Mouse (Mus musculus) forebrain, embryonic 12.5 days (tissue): Measurements from ENCODE around the gene Snx29. TPM values are rescaled to one million over a fixed set of nuclear protein-coding genes. Genes with fewer than 3 reads are reported as not detected.

ENCODE experiments used
- ATAC-seq: fragments of 200-750 bp; cut with Nextera tagmentation; 2 replicates; pipeline ENCODE4 v1.8.0; 2017; ENCODE audit warnings: moderate TSS enrichment; ENCODE audit not compliant: low FRiP score
- H3K27ac ChIP-seq: fragments of 300-500 bp; sonication (generic); 2 replicates; pipeline ENCODE4 v1.5.1; 2016; ENCODE audit warnings: mild to moderate bottlenecking
- H3K27me3 ChIP-seq: fragments of 300-500 bp; sonication (generic); 2 replicates; pipeline ENCODE4 v1.6.1; 2016; ENCODE audit warnings: mild to moderate bottlenecking
- H3K36me3 ChIP-seq: fragments of 300-500 bp; sonication (generic); replicated peaks from 2 replicates; pipeline ENCODE4 v1.6.1; 2016; ENCODE audit warnings: mild to moderate bottlenecking
- H3K4me1 ChIP-seq: fragments of 300-500 bp; sonication (generic); 2 replicates; pipeline ENCODE4 v1.6.1; 2016
- H3K4me2 ChIP-seq: fragments of 300-500 bp; sonication (generic); 2 replicates; pipeline ENCODE4 v1.6.1; 2016; ENCODE audit warnings: mild to moderate bottlenecking, moderate library complexity
- H3K4me3 ChIP-seq: fragments of 300-500 bp; sonication (generic); replicated peaks from 2 replicates; pipeline ENCODE4 v1.5.1; 2016; ENCODE audit warnings: mild to moderate bottlenecking
- H3K9ac ChIP-seq: fragments of 300-500 bp; sonication (generic); 2 replicates; pipeline ENCODE4 v1.6.1; 2016; ENCODE audit warnings: mild to moderate bottlenecking
- H3K9me3 ChIP-seq: fragments of 300-500 bp; sonication (generic); 2 replicates; pipeline ENCODE4 v1.6.1; 2016
- WGBS: fragments of 180-500 bp; shearing (Covaris S2); methylation state at CpG from one replicate; pipeline ENCODE4 v1.1.7; 2016; 5-methylcytosine and 5-hydroxymethylcytosine counted together
- polyA plus RNA-seq: library from polyadenylated mRNA; unstranded; fragments of >200 nt; fragmentation: Nextera tagmentation; extraction: Ambion mirVana; gene quantifications from 2 replicates; pipeline ENCODE4 v1.2.1, GENCODE M21; 2016

Snx29 gene
- polyA plus RNA-seq, 1 experiment from 2014 or later = 16.4 TPM

DNA sequence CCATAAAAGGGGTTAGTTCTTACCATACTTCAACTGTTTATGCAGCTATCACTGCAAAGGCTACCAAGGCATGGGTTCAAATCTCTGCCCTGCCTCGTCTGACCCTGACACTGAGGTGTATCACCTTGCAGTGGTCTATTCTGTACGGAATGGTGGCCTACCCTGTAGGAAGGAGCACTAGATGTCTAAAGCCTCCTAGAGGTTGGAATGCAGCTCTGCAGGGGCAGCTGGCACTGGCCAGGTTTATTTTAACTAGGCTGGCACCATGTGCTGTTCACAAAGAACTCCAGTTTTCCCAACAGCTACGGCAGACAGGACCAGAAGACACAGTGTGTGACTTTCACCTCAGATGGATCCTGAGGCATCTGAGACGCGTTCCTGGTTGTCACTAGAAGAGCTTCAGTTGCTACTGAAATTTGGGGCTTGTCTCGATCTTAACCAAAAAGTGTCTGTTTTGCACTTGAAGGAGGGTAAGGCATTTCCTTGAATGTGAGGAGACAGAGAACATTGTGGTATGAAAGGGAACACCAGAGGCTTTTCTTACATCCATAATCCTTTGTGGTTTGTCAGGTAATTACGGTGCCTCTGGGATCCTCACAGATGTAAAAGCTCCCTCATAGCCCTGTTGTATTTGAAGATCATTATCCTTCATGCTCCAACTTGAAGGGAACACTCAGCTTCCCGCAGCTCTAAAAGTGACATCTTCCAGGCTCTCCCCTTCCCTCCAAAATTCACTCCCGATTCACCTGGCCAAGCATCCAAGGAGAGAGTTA is 305.3 kb downstream of the Snx29 start:
- WGBS = 87% methylated on average over 9 of the region's 9 CpGs
- no peak overlapping the region for H3K4me3 ChIP-seq
- ATAC-seq = no peak
- no peak overlapping the region for H3K27ac ChIP-seq
- H3K27me3 ChIP-seq = no peaks in the 10 kb centered on the region
- H3K36me3 ChIP-seq = no peaks in the 10 kb centered on the region
- no peaks in the 10 kb centered on the region for H3K9me3 ChIP-seq
- H3K4me1 ChIP-seq = peaks cover 6% of the 10 kb centered on the region; the same call in 1 of the 2 replicates
- H3K4me2 ChIP-seq = no peak overlapping the region
- H3K9ac ChIP-seq = no peak overlapping the region

- no peak for ATAC-seq
- Histone ChIP-seq H3K4me3 (no peak overlapping the region), H3K27ac (no peak overlapping the region), H3K4me1 (peaks cover 6% of the 10 kb centered on the region; the same call in 1 of the 2 replicates), H3K27me3 (no peaks in the 10 kb centered on the region), H3K36me3 (no peaks in the 10 kb centered on the region), H3K9me3 (no peaks in the 10 kb centered on the region), H3K4me2 (no peak overlapping the region), H3K9ac (no peak overlapping the region)
- WGBS = 84% methylated on average over 7 of the region's 7 CpGs
Observed at GRCm38 (mm10) chr16:11629704-11630103, 307.0 kb downstream of the Snx29 start.

- Histone ChIP-seq H3K27me3 (no peaks in the 10 kb centered on the region), H3K27ac (no peak overlapping the region), H3K9ac (no peak overlapping the region), H3K36me3 (no peaks in the 10 kb centered on the region), H3K4me2 (no peak overlapping the region), H3K4me3 (no peak overlapping the region), H3K9me3 (no peaks in the 10 kb centered on the region), H3K4me1 (peaks cover 6% of the 10 kb centered on the region; the same call in 1 of the 2 replicates)
- 64% methylated on average over 5 of the region's 5 CpGs for WGBS
- ATAC-seq = no peak
Observed at GRCm38 (mm10) chr16:11630489-11630888, 307.8 kb downstream of the Snx29 start.

DNA sequence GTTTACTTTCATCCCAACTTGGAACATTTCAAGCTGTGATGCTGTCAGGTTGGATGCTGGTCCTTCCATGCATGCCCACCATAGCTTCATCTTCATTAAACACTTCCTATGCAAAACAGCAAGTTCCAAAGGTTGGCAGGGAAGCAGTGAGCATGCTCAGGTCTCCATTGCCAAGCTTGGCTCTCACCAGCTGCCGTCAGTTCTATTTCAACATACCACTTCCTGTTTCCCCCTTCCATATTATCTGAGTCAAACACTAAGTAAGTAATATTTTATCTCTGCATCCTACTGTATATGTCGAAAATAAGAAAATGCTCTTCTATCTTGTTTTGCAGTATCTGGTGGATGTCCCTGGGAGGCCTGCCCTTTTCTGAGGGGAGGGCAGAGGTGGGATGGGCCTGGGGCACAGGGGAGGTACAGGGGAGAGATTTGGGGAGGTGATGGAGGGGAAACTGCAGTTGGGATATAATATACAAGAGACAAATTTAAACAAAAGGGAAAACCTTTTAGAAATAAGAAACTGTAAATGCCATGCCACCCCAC is 309.6 kb downstream of the Snx29 start:
- H3K9me3 ChIP-seq = no peaks in the 10 kb centered on the region
- no peak overlapping the region for H3K27ac ChIP-seq
- H3K36me3 ChIP-seq = no peaks in the 10 kb centered on the region
- no peak for ATAC-seq
- H3K4me3 ChIP-seq = no peak overlapping the region
- no peaks in the 10 kb centered on the region for H3K27me3 ChIP-seq
- no peak overlapping the region for H3K9ac ChIP-seq
- peaks cover 13% of the 10 kb centered on the region for H3K4me1 ChIP-seq
- WGBS = 89% methylated on average over 2 of the region's 2 CpGs
- no peak overlapping the region for H3K4me2 ChIP-seq

DNA sequence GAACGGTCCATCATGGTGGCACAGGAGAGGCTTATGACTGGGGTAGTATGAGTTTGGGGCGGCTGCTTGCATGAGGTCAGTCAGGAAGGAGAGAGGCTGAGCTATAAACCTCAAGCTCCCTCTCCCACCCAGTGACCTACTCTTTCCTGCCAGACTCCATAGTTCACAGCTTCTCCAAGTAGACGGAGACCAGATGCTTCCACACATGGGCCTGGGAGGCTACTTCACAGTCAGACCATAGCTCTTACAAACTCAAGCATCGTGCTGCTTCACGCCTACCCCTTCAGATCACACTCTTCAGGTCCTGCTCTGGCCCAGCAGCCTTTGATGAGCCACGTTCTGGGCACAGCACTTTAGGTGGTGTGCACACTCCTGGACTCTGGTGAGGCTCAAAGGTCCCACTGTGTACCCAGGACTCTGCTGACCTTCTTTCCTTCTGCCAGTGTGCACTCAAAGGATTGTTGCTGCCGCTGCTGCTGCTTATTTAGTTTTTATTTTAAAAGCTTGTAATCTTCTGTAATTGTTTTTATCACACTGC is 313.6 kb downstream of the Snx29 start:
- no peak overlapping the region for H3K4me3 ChIP-seq
- ATAC-seq = no peak
- H3K36me3 ChIP-seq = no peaks in the 10 kb centered on the region
- no peak overlapping the region for H3K4me2 ChIP-seq
- no peaks in the 10 kb centered on the region for H3K27me3 ChIP-seq
- H3K9ac ChIP-seq = no peak overlapping the region
- H3K4me1 ChIP-seq = peaks cover 15% of the 10 kb centered on the region
- H3K27ac ChIP-seq = no peak overlapping the region
- no peaks in the 10 kb centered on the region for H3K9me3 ChIP-seq
- 76% methylated on average over 7 of the region's 7 CpGs for WGBS

DNA sequence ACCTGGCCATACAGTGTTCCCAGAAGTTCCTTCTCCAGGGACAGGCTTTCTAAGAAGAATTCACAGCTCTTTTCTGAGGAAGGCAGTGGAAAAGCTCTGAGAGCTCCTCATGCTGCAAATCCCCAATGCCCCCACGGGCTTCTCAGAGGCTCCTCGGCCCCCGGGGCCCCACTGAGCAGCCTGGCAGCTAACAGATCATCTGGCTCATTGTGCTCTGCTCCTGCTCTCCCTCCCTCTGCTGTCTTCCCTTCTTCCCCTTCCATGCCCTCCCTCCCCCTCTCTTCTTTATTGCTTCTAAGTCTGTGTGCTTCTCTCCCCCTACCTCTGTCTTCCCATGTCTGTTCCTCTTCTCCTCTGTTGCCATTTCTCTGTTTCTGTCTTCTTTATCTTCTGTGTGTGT is 314.2 kb downstream of the Snx29 start:
- ATAC-seq = no peak
- Histone ChIP-seq H3K4me3 (no peak overlapping the region), H3K27ac (0 out of 2 replicates have a peak overlapping the region, but pooled peaks have one; percentile 13), H3K27me3 (no peaks in the 10 kb centered on the region), H3K9me3 (no peaks in the 10 kb centered on the region), H3K36me3 (no peaks in the 10 kb centered on the region), H3K9ac (no peak overlapping the region), H3K4me2 (no peak overlapping the region), H3K4me1 (peaks cover 15% of the 10 kb centered on the region)
- 2% methylated on average over 3 of the region's 3 CpGs for WGBS

DNA sequence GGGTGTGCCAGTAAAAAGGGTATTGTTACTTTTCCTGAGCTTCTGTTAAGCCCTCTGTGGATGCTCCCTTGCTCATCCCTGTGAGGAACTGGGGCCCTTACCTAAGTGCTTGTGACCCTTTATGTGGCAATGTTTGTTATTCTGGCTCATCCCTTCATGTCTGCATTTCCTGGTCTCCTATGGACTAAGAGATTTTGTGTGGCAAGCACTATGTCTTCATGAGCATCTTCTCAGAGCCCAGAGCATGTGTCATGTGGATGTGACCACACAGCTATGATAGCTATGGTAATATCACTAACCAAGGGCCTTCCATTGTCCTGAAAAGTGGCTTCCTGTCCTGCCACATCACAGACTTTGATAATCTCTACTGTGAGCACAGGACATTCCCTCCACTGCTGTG is 315.1 kb downstream of the Snx29 start:
- H3K4me3 ChIP-seq = no peak overlapping the region
- no peak for ATAC-seq
- H3K4me2 ChIP-seq = no peak overlapping the region
- no peak overlapping the region for H3K27ac ChIP-seq
- H3K9me3 ChIP-seq = no peaks in the 10 kb centered on the region
- no peaks in the 10 kb centered on the region for H3K27me3 ChIP-seq
- no peaks in the 10 kb centered on the region for H3K36me3 ChIP-seq
- H3K4me1 ChIP-seq = peaks cover 15% of the 10 kb centered on the region
- H3K9ac ChIP-seq = no peak overlapping the region

GRCm38 (mm10) chr16:11638739-11639138 is 316.0 kb downstream of the Snx29 start:
- Histone ChIP-seq H3K4me3 (no peak overlapping the region), H3K9ac (no peak overlapping the region), H3K27me3 (no peaks in the 10 kb centered on the region), H3K9me3 (no peaks in the 10 kb centered on the region), H3K36me3 (no peaks in the 10 kb centered on the region), H3K4me1 (peaks cover 20% of the 10 kb centered on the region), H3K27ac (no peak overlapping the region), H3K4me2 (no peak overlapping the region)
- WGBS = 100% methylated on average over 1 of the region's 1 CpGs
- ATAC-seq = no peak

DNA sequence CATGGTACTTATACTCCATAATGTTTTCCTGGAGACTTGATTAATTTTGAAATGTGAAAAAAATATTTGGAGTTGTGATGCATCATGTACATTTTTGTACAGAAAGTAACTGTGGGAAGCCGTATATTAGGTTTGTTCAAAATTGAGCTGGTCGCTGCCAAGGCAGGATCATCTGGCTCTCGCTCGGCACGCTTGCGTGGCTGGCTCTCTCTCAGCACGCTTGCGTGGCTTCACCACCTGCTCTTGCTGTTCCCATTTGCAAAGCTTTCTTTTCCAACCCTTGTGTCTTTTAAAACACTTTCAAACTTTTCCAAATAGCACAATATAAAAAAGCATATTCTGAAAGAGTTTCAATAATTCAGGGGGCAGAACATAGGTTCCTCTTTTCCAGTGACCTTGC is 317.2 kb downstream of the Snx29 start:
- Histone ChIP-seq H3K36me3 (no peaks in the 10 kb centered on the region), H3K27me3 (no peaks in the 10 kb centered on the region), H3K9me3 (no peaks in the 10 kb centered on the region), H3K27ac (no peak overlapping the region), H3K4me3 (no peak overlapping the region), H3K4me2 (no peak overlapping the region), H3K4me1 (peaks cover 20% of the 10 kb centered on the region), H3K9ac (no peak overlapping the region)
- 91% methylated on average over 8 of the region's 8 CpGs for WGBS
- ATAC-seq = no peak

- no peak for ATAC-seq
- no peak overlapping the region for H3K27ac ChIP-seq
- H3K4me3 ChIP-seq = no peak overlapping the region
- WGBS = 73% methylated on average over 6 of the region's 6 CpGs
- H3K36me3 ChIP-seq = no peaks in the 10 kb centered on the region
- H3K9me3 ChIP-seq = no peaks in the 10 kb centered on the region
- H3K4me2 ChIP-seq = no peak overlapping the region
- no peaks in the 10 kb centered on the region for H3K27me3 ChIP-seq
- H3K9ac ChIP-seq = no peak overlapping the region
- H3K4me1 ChIP-seq = peaks cover 13% of the 10 kb centered on the region; the same call in 1 of the 2 replicates
Observed at GRCm38 (mm10) chr16:11643603-11644002, 320.9 kb downstream of the Snx29 start.

- no peaks in the 10 kb centered on the region for H3K36me3 ChIP-seq
- H3K4me2 ChIP-seq = no peak overlapping the region
- H3K9me3 ChIP-seq = no peaks in the 10 kb centered on the region
- no peak overlapping the region for H3K9ac ChIP-seq
- H3K27ac ChIP-seq = no peak overlapping the region
- no peaks in the 10 kb centered on the region for H3K27me3 ChIP-seq
- peaks cover 13% of the 10 kb centered on the region; the same call in 1 of the 2 replicates for H3K4me1 ChIP-seq
- 86% methylated on average over 2 of the region's 2 CpGs for WGBS
- H3K4me3 ChIP-seq = no peak overlapping the region
- ATAC-seq = no peak
Observed at GRCm38 (mm10) chr16:11644399-11644798, 321.7 kb downstream of the Snx29 start.

DNA sequence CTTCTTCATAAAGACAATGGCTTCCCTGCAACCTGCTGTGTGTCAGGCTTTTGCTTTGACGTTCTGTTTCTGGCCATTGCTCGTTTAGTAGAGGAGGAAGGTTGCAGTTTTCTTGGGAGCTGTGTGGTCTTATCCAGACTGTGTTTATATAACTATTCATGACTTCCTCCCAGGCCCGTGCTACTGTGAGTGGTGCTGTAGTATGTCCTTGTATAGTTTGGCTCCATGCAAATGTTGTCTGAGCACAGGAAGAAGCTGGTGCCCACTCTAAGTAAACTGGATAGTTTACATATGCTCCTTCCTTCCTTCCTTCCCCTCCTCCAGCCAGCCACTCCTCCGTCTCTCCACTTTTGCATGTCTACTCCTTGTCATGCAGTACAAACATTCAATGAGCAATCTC is 323.0 kb downstream of the Snx29 start:
- Histone ChIP-seq H3K9me3 (no peaks in the 10 kb centered on the region), H3K4me1 (peaks cover 13% of the 10 kb centered on the region; the same call in 1 of the 2 replicates), H3K4me2 (no peak overlapping the region), H3K9ac (no peak overlapping the region), H3K36me3 (no peaks in the 10 kb centered on the region), H3K4me3 (no peak overlapping the region), H3K27ac (no peak overlapping the region), H3K27me3 (no peaks in the 10 kb centered on the region)
- ATAC-seq = no peak
- WGBS = 27% methylated on average over 4 of the region's 4 CpGs
